Mouse (Mus musculus) heart, adult 2 months (tissue): ENCODE measurements around the gene Zfp932.

Source experiments
- CTCF ChIP-seq: fragments of 200-600 bp; IDR thresholded peaks from 2 replicates; pipeline ENCODE4 v1.8.1; 2022; ENCODE audit warnings: antibody characterized with exemption, mild to moderate bottlenecking, moderate library complexity
- EP300 ChIP-seq: fragments of 200-500 bp; IDR thresholded peaks from 2 replicates; pipeline ENCODE4 v1.6.1; 2011; ENCODE audit warnings: low read depth, low read length, control low read depth; ENCODE audit not compliant: insufficient read depth
- POLR2A ChIP-seq: fragments of 200-500 bp; IDR thresholded peaks from 2 replicates; pipeline ENCODE4 v1.6.1; 2011; ENCODE audit warnings: mild to moderate bottlenecking, low read depth, low read length, control low read depth; ENCODE audit not compliant: insufficient read depth

- TF ChIP-seq POLR2A (no peak), CTCF (no peak), EP300 (no peak)
These were observed 27.0 kb downstream of the Zfp932 start for GRCm38 (mm10) chr5:110023273-110023672.
